Mouse (Mus musculus) G1E (cell line): ENCODE results near the gene St6galnac6.

Experiments
- CTCF ChIP-seq: IDR thresholded peaks from 2 replicates; pipeline ENCODE4 v1.5.1; 2012; ENCODE audit warnings: low read depth, low read length, inconsistent platforms, mixed read lengths
- GATA1 ChIP-seq: IDR thresholded peaks from 2 replicates; pipeline ENCODE4 v1.6.1; 2012; ENCODE audit warnings: borderline replicate concordance, low read length, inconsistent platforms, mixed read lengths
- POLR2AphosphoS5 ChIP-seq: IDR thresholded peaks from 2 replicates; pipeline ENCODE4 v1.6.1; 2012; ENCODE audit warnings: low read depth, low read length, inconsistent platforms; ENCODE audit not compliant: insufficient replicate concordance
- TAL1 ChIP-seq: conservative IDR thresholded peaks from 2 replicates; pipeline ENCODE4 v1.6.1; 2012; ENCODE audit warnings: low read depth, low read length, inconsistent platforms, mixed read lengths

DNA sequence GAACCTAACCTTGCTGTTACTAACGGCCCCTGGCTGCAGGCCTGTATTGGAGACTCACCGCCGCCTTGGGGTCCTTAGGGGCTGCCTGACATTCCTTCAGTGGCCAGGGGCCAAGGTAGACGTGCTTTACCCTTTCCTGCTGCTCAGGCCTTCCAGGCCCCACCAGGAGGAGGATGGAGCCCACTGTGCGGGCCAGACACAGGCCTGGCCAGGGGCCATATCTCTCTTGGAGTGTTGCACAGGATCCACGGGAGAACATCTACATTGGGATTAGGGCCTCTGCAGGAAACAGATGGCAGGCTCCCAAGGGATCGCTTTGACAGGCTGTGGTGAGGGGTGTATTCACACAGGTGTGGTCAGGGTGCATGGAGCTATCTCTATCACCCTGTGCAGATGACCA lies 43.3 kb downstream of the St6galnac6 start:
- TF ChIP-seq CTCF (no peak), GATA1 (no peak), POLR2AphosphoS5 (no peak), TAL1 (no peak)
